Mouse (Mus musculus) heart, embryonic 16.5 days (tissue): Measurements from ENCODE around the gene Irak3. TPM values are rescaled to one million over a fixed set of nuclear protein-coding genes. Genes with fewer than 3 reads are reported as not detected.
"Not testable (repeated sequence)": the region's sequence is repeated elsewhere in the genome, so short reads cannot be mapped to it uniquely, and the experiment has no call there.

ENCODE experiments used
- ATAC-seq: fragments of 200-750 bp; cut with Nextera tagmentation; replicated peaks from 2 replicates; pipeline ENCODE4 v1.8.0; 2017; ENCODE audit warnings: moderate number of reproducible peaks; ENCODE audit not compliant: insufficient read depth, low FRiP score; ENCODE audit errors: extremely low read depth
- H3K27ac ChIP-seq: fragments of 300-500 bp; sonication (generic); 2 replicates; pipeline ENCODE4 v1.5.1; 2014; ENCODE audit warnings: mild to moderate bottlenecking, low read length, control low read depth, moderate library complexity
- H3K27me3 ChIP-seq: fragments of 300-500 bp; sonication (generic); 2 replicates; pipeline ENCODE4 v1.6.1; 2014; ENCODE audit warnings: low read length, mixed read lengths; ENCODE audit not compliant: control insufficient read depth, insufficient read depth
- H3K36me3 ChIP-seq: fragments of 300-500 bp; sonication (generic); 2 replicates; pipeline ENCODE4 v1.6.1; 2014; ENCODE audit not compliant: control insufficient read depth, insufficient read depth
- H3K4me1 ChIP-seq: fragments of 300-500 bp; sonication (generic); 2 replicates; pipeline ENCODE4 v1.6.1; 2014; ENCODE audit warnings: low read length, mixed read lengths; ENCODE audit not compliant: control insufficient read depth, insufficient read depth
- H3K4me2 ChIP-seq: fragments of 300-500 bp; sonication (generic); 2 replicates; pipeline ENCODE4 v1.6.1; 2014; ENCODE audit warnings: low read depth, mild to moderate bottlenecking, control low read depth, low read length
- H3K4me3 ChIP-seq: fragments of 300-500 bp; sonication (generic); 2 replicates; pipeline ENCODE4 v1.5.1; 2014; ENCODE audit warnings: mild to moderate bottlenecking, control low read depth, low read length
- H3K9ac ChIP-seq: fragments of 300-500 bp; sonication (generic); 2 replicates; pipeline ENCODE4 v1.6.1; 2014; ENCODE audit warnings: low read length, control low read depth
- H3K9me3 ChIP-seq: fragments of 300-500 bp; sonication (generic); replicated peaks from 2 replicates; pipeline ENCODE4 v1.6.1; 2016; ENCODE audit warnings: low read length; ENCODE audit not compliant: control insufficient read depth
- WGBS: fragments of 180-500 bp; shearing (Covaris S2); extraction: QIAGEN DNeasy Blood & Tissue Kit; methylation state at CpG from one replicate; pipeline ENCODE4 v1.1.7; 2014; 5-methylcytosine and 5-hydroxymethylcytosine counted together
- polyA plus RNA-seq: library from polyadenylated mRNA; unstranded; fragments of >200 nt; fragmentation: Nextera tagmentation; extraction: Ambion mirVana; gene quantifications from 2 replicates; pipeline ENCODE4 v1.2.1, GENCODE M21; 2015

Gene Irak3
- polyA plus RNA-seq, 1 experiment from 2014 or later, result 0.91 TPM

GRCm38 (mm10) chr10:120233655-120234367 lies 31.9 kb upstream of the Irak3 start:
- no peak for ATAC-seq

GRCm38 (mm10) chr10:120231718-120232117 lies 29.8 kb upstream of the Irak3 start:
- H3K4me1 ChIP-seq, result peaks cover 9% of the 10 kb centered on the region
- no peak overlapping the region for H3K4me2 ChIP-seq
- no peak overlapping the region for H3K27ac ChIP-seq
- no peaks in the 10 kb centered on the region for H3K27me3 ChIP-seq
- H3K4me3 ChIP-seq, result no peak overlapping the region
- H3K36me3 ChIP-seq, result peaks cover 21% of the 10 kb centered on the region; the same call in 1 of the 2 replicates
- no peak overlapping the region for H3K9ac ChIP-seq
- no peaks in the 10 kb centered on the region for H3K9me3 ChIP-seq
- ATAC-seq, result no peak
- 33% methylated on average over 5 of the region's 5 CpGs for WGBS

More at GRCm38 (mm10) chr10:120233655-120234367, 31.9 kb upstream of the Irak3 start:
- H3K4me2 ChIP-seq, result peak overlapping the region; percentile 69
- H3K27me3 ChIP-seq, result peaks cover 4% of the 10 kb centered on the region
- H3K4me3 ChIP-seq, result peak overlapping the region; percentile 40
- no peaks in the 10 kb centered on the region for H3K9me3 ChIP-seq
- H3K9ac ChIP-seq, result peak overlapping the region; percentile 73
- no peak overlapping the region for H3K27ac ChIP-seq
- WGBS, result 20% methylated on average over 18 of the region's 18 CpGs
- peaks cover 17% of the 10 kb centered on the region; the same call in 1 of the 2 replicates for H3K36me3 ChIP-seq
- H3K4me1 ChIP-seq, result peaks cover 5% of the 10 kb centered on the region

GRCm38 (mm10) chr10:120226871-120227661 lies 25.1 kb upstream of the Irak3 start, which contains the start of gene Llph:
Gene Llph, plus strand, starts transcription at chr10:120227070.
- Histone ChIP-seq H3K36me3 (peaks cover 24% of the 10 kb centered on the region; the same call in 1 of the 2 replicates), H3K27ac (peak within 1 kb of the TSS; percentile 62), H3K9me3 (no peaks in the 10 kb centered on the region), H3K9ac (peak within 1 kb of the TSS; percentile 98), H3K4me1 (0 out of 2 replicates have a peak, but pooled peaks cover 4% of the 10 kb centered on the region), H3K4me2 (peak within 1 kb of the TSS; percentile 93), H3K27me3 (no peaks in the 10 kb centered on the region), H3K4me3 (peak within 1 kb of the TSS; percentile 100)
- WGBS, result under 1% methylated on average over 57 of the region's 57 CpGs
- peak; percentile 93 for ATAC-seq

- H3K4me2 ChIP-seq, result no peak overlapping the region
- H3K27ac ChIP-seq, result peak overlapping the region; percentile 46
- peaks cover 13% of the 10 kb centered on the region for H3K36me3 ChIP-seq
- no peak overlapping the region for H3K9ac ChIP-seq
- no peak overlapping the region for H3K4me3 ChIP-seq
- H3K27me3 ChIP-seq, result no peaks in the 10 kb centered on the region
- no peak for ATAC-seq
- H3K9me3 ChIP-seq, result no peaks in the 10 kb centered on the region
- 74% methylated on average over 7 of the region's 7 CpGs for WGBS
- H3K4me1 ChIP-seq, result no peaks in the 10 kb centered on the region
Observed at GRCm38 (mm10) chr10:120220776-120221175, 18.8 kb upstream of the Irak3 start.

- Histone ChIP-seq H3K9me3 (no peaks in the 10 kb centered on the region), H3K9ac (no peak overlapping the region), H3K36me3 (peaks cover 14% of the 10 kb centered on the region), H3K27ac (peak overlapping the region; percentile 26; the same call in 1 of the 2 replicates), H3K4me2 (no peak overlapping the region), H3K27me3 (no peaks in the 10 kb centered on the region), H3K4me3 (no peak overlapping the region), H3K4me1 (no peaks in the 10 kb centered on the region)
- 69% methylated on average over 14 of the region's 14 CpGs for WGBS
- no peak; the same call in 1 of the 2 replicates for ATAC-seq
Observed at GRCm38 (mm10) chr10:120219578-120220359, 17.8 kb upstream of the Irak3 start.

- Histone ChIP-seq H3K27me3 (no peaks in the 10 kb centered on the region), H3K4me2 (no peak overlapping the region), H3K4me1 (no peaks in the 10 kb centered on the region), H3K9me3 (no peaks in the 10 kb centered on the region), H3K9ac (no peak overlapping the region), H3K36me3 (peaks cover 10% of the 10 kb centered on the region; the same call in 1 of the 2 replicates), H3K27ac (no peak overlapping the region), H3K4me3 (no peak overlapping the region)
- ATAC-seq, result no peak
- 92% methylated on average over 10 of the region's 10 CpGs for WGBS
Observed at GRCm38 (mm10) chr10:120218996-120219395, 17.1 kb upstream of the Irak3 start.

- not testable (repeated sequence) for ATAC-seq, H3K27me3 ChIP-seq, H3K27ac ChIP-seq, H3K4me1 ChIP-seq, H3K9ac ChIP-seq, H3K4me3 ChIP-seq, H3K36me3 ChIP-seq, H3K9me3 ChIP-seq, H3K4me2 ChIP-seq
- WGBS, result 69% methylated on average over 1 of the region's 1 CpGs
Observed at GRCm38 (mm10) chr10:120217099-120217498, 15.2 kb upstream of the Irak3 start.

GRCm38 (mm10) chr10:120210096-120210495 lies 8.2 kb upstream of the Irak3 start:
- no peak overlapping the region for H3K27ac ChIP-seq
- H3K4me1 ChIP-seq, result peaks cover 9% of the 10 kb centered on the region; the same call in 1 of the 2 replicates
- no peak overlapping the region for H3K9ac ChIP-seq
- H3K9me3 ChIP-seq, result peaks cover 10% of the 10 kb centered on the region
- no peak overlapping the region for H3K4me3 ChIP-seq
- no peaks in the 10 kb centered on the region for H3K27me3 ChIP-seq
- peaks cover 7% of the 10 kb centered on the region for H3K36me3 ChIP-seq
- H3K4me2 ChIP-seq, result peak overlapping the region; percentile 86
- ATAC-seq, result no peak
- 84% methylated on average over 3 of the region's 3 CpGs for WGBS
